In genomic region chrX:53692065-53692464, GRCm38 (mm10) we compare ENCODE assay signal across 20 mouse cellular contexts. TPM values are rescaled to one million over a fixed set of nuclear protein-coding genes. Genes with fewer than 3 reads are reported as not detected.
"Had no signal": no experiment of that assay in that cellular context is flagged by ENCODE, and none has a peak within 500 bp of the region (broad histone marks: within the 10 kb centered on the region; RNA-seq: fewer than 3 reads in every experiment).

No protein-coding gene starts in this region.

- H3K9me3 ChIP-seq: neural tube, embryonic 15.5 days; stomach, embryonic 15.5 days had no signal

- H3K9ac ChIP-seq: neural tube, embryonic 15.5 days; stomach, embryonic 15.5 days had no signal

- H3K4me1 ChIP-seq: neural tube, embryonic 15.5 days; stomach, embryonic 15.5 days had no signal

- DNase-seq: retina, postnatal 1 day; right cerebral cortex, adult 18-20 months; right cerebral cortex, postnatal 14 days; right cerebral cortex, postnatal 25 days; right cerebral cortex, postnatal 4 days; spleen, adult 18-20 months; thymus, adult 18-20 months; thymus, adult 2 months; thymus, postnatal 14 days; thymus, postnatal 25 days; thymus, postnatal 36 days; thymus, postnatal 4 days had no signal

- H3K27ac ChIP-seq: neural tube, embryonic 15.5 days; stomach, embryonic 15.5 days; stomach, postnatal 0 days had no signal

- H3K4me2 ChIP-seq: neural tube, embryonic 15.5 days; stomach, embryonic 15.5 days had no signal

- H3K36me3 ChIP-seq: neural tube, embryonic 15.5 days; stomach, embryonic 15.5 days had no signal

- H3K4me3 ChIP-seq: neural tube, embryonic 15.5 days; stomach, embryonic 15.5 days had no signal

- H3K27me3 ChIP-seq: neural tube, embryonic 15.5 days; stomach, embryonic 15.5 days had no signal

RNA-seq across cellular contexts. Expression of gene 4930502E18Rik, which starts 32.6 kb away (rescaled TPM):
- total RNA-seq: neutrophil, adult 5-6 weeks had no signal
- polyA plus RNA-seq: small intestine, adult 2 months; spleen, adult 2 months; stomach, embryonic 15.5 days; thymus, adult 2 months; thymus, postnatal 0 days; urinary bladder, adult 2 months had no signal
